Mouse (Mus musculus) left cerebral cortex, postnatal 10 days (tissue): ENCODE data around the gene Gm340. TPM values are rescaled to one million over a fixed set of nuclear protein-coding genes. Genes with fewer than 3 reads are reported as not detected.

Source experiments
- DNase-seq, 2 experiments: peaks; one replicate each; pipeline ENCODE4 v3.0.0; 2021 to 2022; ENCODE audit warnings: low spot score in 2 of 2, mixed read lengths in 1 of 2; ENCODE audit errors: extremely low spot score in 1 of 2
- intact Hi-C: fragments of 180-260 bp; cut with DNase I; formaldehyde crosslinking; loops from one replicate; pipeline ENCODE4 v1.15.1; 2025
- total RNA-seq, 2 experiments: library from RNA; stranded (reverse); gene quantifications; 2 replicates each; pipeline ENCODE4 v1.2.3; 2021

Gm340 gene
- 10 to 100 TPM in 1 of 2 experiments, 1 to 10 TPM in 1; 9.8 to 10.8 TPM for total RNA-seq

DNA sequence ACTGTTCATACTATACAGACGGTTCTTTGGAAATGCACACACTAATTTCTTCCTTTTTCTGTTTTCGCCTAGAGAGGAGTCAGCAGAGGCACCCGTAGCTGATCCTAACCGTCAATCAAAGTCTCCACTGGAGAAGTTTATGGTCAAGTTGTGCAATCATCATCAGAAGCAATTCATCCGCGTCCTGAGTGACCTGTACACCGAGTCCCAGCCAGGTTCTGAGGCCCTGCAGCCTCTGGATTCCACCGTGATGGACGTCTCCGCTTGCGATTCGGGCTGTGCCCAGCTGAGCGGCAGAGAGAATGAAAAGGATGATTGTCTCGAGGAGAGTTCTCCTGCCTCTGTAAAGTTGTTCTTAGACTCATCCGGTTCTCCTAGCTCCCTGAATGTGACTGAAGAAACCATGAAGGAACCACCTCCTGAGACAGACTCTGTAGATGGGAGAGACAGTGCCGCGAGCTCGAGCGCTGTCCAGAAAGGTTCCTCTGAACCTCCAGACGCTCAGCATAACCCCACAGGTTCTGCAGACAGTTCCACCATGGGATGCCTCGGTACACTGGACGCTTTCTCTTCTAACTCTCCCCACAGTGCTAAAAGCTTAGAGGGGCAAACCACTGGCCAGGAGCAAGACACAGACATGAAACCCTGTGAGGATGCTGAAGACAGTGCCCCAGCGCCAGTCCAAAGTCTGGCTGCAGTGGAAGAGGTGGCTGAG is at the start of gene Gm340:
Gene Gm340 (plus strand): TSS at position 665 of the 715 bp plus-strand sequence.
- intact Hi-C loops: no loop called here
- no peak for DNase-seq

DNA sequence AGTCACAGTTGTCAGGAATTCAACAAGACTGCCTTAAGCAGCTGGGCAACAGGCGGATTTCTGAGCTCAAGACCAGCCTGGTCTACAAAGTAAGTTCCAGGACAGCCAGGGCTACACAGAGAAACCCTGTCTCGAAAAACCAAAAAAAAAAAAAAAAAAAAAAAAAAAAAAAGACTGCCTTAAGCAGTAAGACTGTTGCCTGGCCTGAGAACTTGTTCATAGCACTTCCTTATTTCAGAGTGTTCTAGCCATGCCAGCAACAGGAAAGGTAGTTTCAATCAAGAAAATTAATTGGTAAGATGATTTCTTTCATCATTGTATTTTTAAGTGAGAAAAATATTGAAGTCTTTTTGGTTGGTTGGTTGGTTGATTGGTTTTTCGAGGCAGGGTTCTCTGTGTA is 48.1 kb upstream of the Gm340 start:
- no peak for DNase-seq
- intact Hi-C loops: no loop called here

DNA sequence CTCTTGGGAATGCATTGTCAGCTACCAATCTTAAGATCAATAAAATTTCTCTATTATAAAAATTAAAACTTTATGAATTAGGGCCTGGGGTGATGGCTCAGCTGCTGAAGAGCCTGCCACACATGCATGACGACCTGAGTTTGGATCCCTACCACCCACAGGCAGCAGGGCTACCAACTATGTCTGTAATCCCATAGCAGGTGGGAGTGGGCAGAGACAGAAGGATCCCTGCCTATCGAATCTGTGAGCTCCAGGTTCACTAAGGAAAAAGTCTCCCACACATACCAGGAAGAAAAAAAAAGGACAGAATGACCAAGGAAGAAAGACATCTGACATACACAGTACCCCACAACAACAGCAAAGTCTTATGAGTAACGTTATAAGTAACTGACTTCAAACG is 25.2 kb upstream of the Gm340 start:
- intact Hi-C loops: no loop called here
- no peak for DNase-seq

DNA sequence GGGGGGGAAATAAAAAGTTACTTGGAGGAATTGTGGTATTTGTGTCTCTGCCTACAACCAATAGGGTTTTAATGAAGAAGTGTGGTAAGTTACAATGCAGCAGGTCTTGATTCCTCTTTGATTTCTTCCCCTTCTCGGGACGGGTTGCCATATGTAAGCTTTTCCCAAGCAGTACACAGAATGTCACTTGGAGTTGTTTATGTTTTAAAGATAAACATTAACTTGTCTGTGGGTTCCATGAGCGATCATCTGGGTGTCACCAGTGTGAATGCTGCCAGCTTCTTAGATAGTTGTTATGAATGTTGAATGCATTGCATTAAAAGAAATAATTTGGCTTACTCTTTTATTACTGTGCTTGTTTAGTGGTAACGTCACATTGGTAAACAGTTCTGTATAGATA is 24.7 kb upstream of the Gm340 start:
- no peak for DNase-seq
- intact Hi-C loops: no loop called here

DNA sequence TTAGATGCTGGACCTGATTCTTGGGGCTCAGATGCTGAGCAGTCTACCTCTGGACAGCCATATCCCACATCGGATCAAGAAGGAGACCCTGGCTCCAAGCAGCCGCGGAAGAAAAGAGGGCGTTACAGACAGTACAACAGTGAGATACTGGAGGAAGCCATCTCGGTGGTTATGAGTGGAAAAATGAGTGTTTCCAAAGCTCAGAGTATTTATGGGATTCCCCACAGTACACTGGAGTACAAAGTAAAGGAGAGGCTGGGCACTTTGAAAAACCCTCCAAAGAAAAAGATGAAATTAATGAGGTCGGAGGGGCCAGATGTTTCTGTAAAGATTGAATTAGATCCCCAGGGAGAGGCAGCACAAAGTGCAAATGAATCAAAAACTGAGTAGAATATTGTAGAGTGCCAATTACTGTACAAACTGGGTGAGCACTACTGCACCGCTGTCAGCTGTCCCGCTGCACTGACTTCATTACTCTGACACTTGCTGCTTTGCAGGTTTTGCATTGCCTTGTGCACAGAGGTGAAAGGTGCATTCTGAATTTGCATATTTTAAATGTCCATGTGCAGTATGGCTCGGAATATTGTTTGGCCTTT is 23.2 kb upstream of the Gm340 start:
- intact Hi-C loops: no loop called here
- DNase-seq: no peak

DNA sequence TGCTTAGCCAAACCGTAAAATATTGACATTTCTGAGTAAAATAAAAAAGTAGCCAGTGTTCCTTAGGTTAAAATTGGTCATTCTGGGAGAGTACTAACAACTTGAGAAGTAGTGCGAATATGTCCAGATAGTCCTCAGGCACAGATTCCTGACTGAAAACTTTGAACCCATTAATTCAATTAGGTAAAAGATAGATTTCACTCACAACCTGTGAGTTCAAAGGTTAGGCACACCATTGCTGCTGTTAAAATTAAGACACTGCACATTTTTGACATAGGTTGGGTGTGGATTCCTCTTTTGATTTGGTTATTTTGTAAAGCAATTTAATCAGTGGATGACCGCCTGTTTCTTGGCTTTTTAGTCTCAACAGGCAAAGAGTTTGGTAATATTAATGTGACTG is 21.3 kb upstream of the Gm340 start:
- intact Hi-C loops: no loop called here
- DNase-seq: no peak

DNA sequence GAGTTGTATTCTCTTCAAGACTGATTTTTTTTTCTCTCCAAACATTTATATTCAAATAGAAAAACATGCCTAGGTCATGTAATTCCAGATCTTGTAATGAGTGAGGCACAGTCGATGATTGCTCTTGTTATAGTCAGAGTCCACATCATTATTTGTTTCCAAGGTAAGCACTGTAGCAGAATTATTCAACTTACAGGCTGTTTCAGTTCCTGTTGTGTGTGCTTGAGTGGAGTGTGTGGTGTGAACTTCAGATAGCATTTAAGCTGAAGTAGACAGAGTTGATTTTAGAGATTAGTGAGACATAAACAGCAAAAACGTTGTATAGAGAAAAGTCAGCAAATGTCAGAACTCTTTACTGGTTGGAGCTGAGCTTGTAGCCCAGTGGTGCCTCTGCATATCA is 13.4 kb upstream of the Gm340 start:
- DNase-seq: no peak
- intact Hi-C loops: no loop called here

DNA sequence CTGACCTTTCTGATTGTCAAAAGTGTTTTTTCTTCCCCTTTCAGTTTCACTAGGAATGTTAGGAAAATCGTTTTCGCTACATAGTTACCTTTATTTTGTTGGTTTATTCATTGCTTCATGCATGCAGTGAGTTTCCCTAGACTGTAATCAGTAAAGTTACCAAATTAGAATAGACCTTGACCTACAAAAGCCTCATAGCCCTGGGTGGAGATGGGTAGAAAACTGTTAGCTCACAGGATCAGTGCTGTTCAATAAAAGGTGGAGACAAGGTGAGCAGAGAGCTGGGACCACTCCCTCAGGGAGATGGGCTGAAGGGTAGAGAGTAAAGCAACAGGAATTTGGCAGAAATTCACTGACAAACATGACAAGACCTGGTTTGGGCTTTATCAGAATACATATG is 8.5 kb upstream of the Gm340 start:
- DNase-seq: no peak
- intact Hi-C loops: no loop called here

DNA sequence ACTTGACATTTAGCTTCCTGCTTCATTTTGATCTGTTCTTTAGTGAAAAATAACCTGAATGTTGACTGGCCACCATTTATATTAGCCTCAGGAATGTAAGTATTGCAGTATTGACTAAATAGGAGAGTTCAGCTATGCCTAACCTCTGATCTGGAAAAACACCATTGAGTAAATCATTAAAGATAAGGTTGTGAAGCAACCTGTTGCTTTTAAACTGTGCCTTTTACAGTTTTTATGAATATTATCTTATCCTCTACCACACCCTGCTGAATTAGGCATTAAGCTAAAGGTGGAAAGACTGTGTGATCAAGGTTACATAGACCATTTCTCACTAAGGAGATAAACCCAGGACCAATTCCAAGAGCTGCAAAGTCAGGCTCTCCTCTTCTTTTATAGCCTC is 4.6 kb upstream of the Gm340 start:
- DNase-seq: no peak
- intact Hi-C loops: no loop called here

DNA sequence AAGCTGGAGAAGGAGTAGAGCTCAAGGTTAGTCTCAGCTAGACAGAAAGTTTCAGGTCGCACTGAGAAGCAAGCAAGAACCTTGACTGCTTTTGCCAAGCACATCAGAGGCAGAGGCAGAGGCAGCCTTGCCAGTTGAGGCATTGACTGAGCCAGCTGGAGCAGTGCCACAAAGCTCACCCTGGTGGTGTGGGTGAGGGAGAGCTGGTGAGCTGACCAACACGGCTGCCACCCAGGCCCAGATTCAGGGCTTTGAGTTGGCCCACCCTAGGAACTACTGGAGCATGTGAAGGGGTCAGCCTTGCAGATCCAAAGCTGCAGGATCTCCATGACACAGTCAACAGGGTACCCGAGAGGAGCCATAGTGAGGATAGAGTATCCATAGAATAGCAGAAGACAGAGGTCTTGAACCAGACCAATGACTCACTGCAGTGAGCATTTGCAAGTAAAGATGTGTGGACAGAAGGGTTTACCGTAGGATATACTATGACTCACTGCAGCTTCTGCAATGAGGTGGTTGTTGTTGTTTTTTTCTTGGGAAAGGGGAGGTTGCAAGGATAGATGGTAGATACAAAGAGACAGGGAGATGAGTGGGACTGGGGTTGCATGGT is 2.8 kb upstream of the Gm340 start:
- intact Hi-C loops: no loop called here

DNA sequence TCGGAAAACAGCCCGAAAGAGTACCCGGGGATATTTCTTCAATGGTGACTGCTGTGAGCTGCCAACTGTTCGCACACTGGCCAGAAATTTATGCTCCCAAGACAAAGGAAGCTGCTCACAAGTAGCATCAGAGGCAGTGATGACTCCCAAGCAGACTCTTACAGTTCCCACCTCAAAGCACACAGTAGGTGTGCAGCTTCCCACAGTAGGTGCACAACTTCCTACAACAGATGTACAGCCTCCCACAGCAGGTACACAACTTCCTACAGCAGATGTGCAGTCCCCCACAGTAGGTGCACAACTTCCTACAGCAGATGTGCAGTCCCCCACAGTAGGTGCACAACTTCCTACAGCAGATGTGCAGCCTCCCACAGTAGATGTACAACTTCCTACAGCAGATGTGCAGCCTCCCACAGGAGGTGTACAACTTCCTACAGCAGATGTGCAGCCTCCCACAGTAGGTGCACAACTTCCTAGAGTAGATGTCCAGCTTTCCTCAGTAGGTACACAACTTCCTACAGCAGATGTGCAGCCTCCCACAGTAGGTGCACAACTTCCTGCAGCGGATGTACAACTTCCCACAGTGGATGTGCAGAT is 846 bp downstream of the Gm340 start:
- intact Hi-C loops: no loop called here
- DNase-seq: no peak

More for the DNA sequence above, 2.8 kb upstream of the Gm340 start:
- no peak for DNase-seq

DNA sequence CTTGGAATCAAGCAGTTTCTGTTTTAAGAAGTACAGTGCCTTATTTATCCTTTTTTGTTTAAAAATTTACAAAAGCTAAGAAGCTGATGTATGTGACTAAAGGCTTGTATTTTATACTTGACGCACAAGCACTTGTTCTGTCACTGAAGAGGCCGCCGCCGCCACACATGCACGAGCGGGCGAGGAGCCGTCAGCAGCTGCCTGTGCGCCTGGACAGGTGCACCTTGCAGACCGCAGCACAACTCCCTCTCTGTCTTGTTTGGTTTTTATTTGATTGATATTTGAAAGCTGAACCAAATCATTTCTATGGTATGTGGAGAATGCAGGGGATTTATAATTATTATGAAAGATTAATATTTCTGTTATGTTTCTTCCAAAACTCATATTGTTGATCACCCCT is 4.6 kb downstream of the Gm340 start:
- intact Hi-C loops: no loop called here
- no peak for DNase-seq

DNA sequence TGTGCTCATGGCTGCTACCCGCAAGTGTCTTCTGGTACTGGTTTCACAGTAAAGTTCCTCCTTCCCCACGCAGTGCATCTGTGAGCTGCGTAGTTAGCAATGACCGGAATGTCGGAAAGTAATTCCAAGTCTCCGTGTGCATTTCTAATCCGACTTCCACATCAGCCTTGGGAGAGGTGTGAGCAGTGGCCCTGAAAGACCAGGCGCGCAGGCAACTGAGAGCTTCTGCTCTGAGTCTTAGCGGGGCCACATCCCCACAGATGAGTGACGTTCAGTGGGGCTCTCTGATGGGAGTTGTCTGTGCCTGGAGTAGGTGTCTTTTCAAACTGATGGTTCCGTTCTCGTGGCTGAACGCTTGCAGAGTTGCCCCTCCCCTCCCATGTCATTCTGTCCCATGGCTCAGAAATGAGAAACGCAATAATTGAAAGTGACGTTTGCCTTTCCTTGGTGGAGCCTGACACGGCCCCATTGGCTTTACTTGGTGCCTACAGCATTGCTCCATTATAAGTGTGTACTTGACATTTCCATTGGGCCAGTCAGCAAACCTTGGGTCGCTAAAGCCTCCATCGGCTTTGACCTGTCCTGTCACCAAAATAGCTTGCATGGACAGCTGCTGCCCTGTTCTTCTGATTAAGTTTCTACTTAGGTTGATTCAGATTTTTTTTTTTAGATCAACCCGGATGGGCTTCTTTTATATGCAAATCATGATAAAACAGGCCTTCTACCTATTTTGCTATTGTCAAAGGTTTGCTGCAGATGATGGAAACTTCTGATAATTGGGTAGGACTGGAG is 5.5 kb downstream of the Gm340 start:
- intact Hi-C loops: no loop called here
- no peak for DNase-seq

DNA sequence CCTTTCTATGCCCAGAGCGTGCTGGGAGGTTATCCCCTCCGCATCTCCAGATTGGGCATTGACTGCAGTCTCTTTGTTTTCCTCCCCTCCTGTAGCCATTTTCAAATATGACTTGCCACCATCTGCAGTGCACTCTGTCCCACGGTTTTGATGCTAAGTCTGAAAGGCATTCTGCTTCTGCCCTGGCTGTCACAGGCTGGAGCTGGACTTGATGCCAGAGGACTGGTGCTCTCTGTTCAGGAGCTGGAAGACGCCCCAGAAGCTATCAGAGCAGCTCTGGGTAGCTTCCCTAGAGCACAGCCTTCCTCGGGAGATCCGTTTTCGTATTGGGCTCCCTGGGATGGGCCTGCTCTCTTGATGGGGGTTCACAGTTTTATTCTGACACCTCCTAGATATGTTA is 6.9 kb downstream of the Gm340 start:
- no peak for DNase-seq
- intact Hi-C loops: no loop called here

DNA sequence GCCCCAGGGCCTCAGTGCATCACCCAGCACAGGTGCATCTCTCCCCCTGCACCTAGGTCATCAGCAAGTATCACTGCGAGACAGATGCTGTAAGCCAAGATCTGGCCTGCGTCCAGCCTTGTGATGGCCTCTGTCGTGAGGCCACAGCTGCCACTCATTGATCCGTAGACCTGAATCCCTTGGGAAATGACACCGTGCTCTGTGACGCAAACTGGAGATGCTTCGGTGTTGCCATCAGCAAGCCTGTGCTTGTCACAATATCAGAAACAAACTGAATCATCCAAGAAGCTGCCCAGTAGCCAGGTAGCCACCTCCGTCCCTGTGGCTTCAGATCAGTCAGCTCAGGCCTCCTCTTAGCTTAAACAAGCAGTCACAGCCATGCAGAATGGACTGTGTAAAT is 7.5 kb downstream of the Gm340 start:
- intact Hi-C loops: no loop called here

DNA sequence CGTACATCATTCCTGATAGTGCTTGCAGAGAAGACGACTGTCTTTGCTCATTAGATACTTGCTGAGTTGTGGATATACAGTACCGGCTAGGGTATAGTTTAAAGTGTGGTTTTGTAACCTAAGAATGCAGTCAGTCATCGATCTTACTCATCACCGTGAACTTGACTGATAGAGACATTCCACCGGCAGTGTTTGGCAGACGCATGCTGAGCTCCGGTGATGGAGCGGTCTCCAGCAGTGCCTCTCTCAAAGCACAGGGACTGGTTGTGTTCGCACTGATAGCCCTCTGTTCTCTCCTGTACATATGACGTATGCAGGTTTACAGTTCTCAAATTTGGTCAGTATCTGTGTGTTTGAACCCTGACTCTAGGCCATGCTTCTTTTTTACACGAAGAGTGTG is 9.6 kb downstream of the Gm340 start:
- intact Hi-C loops: no loop called here
- DNase-seq: no peak

More for the DNA sequence above, 7.5 kb downstream of the Gm340 start:
- DNase-seq: no peak

DNA sequence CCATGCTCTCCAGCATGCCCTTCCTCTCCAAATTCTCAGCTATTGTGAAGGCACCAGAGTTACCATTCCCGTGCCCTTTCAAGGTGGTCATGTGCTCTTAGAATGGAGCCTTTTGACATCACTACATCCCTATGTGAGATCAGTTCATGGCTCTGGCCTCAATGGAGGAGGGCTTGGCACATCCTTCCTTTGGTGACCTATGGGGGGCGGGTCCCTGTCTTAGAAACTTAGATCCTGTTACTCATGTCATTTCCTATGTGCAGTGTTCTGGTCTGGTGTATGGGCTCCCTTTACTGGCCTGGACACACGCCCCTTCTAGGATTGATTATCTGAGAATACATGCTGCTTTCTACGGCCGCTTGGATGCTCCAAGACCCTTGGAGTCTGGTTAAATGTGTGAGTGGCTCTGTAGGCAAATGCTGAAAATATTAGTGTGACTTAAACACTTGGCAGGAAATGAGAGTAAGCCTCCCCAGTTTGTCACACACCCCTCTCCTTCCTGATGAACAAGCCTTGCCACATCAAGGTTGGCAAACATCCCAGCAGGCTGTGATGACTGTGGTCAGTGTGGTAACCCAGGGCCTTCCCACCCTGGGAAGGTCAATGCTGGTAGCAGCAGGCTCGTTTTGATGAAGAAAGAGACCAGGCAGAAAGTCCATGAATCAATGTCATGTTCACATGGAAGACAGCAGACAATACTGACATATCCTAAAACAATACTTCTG is 15.2 kb downstream of the Gm340 start:
- DNase-seq: no peak

DNA sequence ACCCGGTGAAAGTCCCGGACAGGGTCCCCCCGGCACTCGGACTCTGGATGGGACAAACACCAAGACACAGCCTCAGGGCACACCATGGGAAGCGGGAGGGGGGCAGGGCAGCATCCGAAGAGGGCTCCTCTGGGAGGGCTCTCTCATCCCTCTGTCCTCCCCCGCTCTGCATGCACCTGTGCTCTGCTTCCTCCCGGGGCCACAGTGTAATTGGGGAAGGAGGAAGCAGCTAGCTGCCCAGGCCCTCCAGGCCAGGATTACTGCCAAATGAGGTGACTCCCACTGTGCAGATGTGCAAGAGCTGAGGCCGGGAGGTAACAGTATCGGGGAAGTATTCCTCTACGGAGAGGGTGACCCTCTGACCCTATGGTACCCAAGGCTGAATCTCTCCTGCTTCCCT is 18.5 kb downstream of the Gm340 start:
- intact Hi-C loops: no loop called here
- no peak for DNase-seq

More for the DNA sequence above, 15.2 kb downstream of the Gm340 start:
- intact Hi-C loops: no loop called here
